8 mouse cellular contexts compared by ENCODE assay signal in the genomic region with DNA sequence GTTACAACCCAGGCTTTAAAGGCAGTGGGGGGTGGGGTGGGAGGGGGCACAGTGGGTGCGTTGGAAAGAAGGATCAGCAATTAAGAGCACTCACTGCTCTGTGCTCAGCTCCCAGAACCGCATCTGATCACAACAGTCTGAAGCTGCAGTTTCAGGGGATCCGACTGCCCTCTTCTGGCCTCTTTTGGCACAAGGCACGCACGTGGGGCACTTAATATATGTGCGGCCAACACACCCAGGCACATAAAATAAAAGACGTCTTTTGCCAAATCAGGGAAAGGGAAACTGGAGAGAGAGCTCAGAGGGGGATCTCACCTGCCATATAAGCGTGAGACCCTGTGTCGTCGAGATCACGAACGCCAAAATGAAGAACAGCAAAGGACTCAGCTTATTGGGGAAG. TPM values are rescaled to one million over a fixed set of nuclear protein-coding genes. Genes with fewer than 3 reads are reported as not detected.
A peak's percentile ranks its signal among the peaks of the same experiment; 100 is the strongest.
DNase-seq lines count a peak whose midpoint lies in the region; ATAC-seq and TF ChIP-seq lines count a peak whose summit lies in the region.
"Had no signal": no experiment of that assay in that cellular context is flagged by ENCODE, and none has a peak within 500 bp of the region (broad histone marks: within the 10 kb centered on the region; RNA-seq: fewer than 3 reads in every experiment).

No protein-coding gene starts in this region.

- peaks cover 0 to 7% of the 10 kb centered on the region in 2 experiments; a peak in 1 of 4 replicates for H3K4me1 ChIP-seq in ES-E14 (ENCODE audit: control insufficient read depth in 2 of 2, insufficient read depth in 2 of 2, low read length in 2 of 2, poor library complexity in 1 of 2)

- no peaks in the 10 kb centered on the region for H3K9me3 ChIP-seq in ES-E14 (ENCODE audit: control insufficient read depth, insufficient read depth, low read depth, low read length)
- H3K9me3 ChIP-seq: midbrain, embryonic 12.5 days had no signal

- peak overlapping the region; percentile 51; the same call in 1 of the 2 replicates for H3K27ac ChIP-seq in ES-E14 (ENCODE audit: insufficient read depth, low read depth, low read length, poor library complexity, severe bottlenecking)
- H3K27ac ChIP-seq: midbrain, embryonic 12.5 days had no signal

- H3K9ac ChIP-seq in ES-E14 (ENCODE audit: insufficient read depth, low read depth, low read length, poor library complexity, severe bottlenecking): peak overlapping the region; percentile 48; the same call in 1 of the 2 replicates
- H3K9ac ChIP-seq: midbrain, embryonic 12.5 days had no signal

- H3K4me3 ChIP-seq in ES-E14 (ENCODE audit: insufficient read depth in 1 of 2, low read depth in 1 of 2, low read length in 2 of 2, poor library complexity in 1 of 2, severe bottlenecking in 1 of 2): no peak overlapping the region
- H3K4me3 ChIP-seq: midbrain, embryonic 12.5 days had no signal

- H3K36me3 ChIP-seq in ES-E14 (ENCODE audit: control insufficient read depth, insufficient read depth, low read length, poor library complexity, severe bottlenecking): no peaks in the 10 kb centered on the region
- H3K36me3 ChIP-seq: midbrain, embryonic 12.5 days had no signal

- DNase-seq in kidney, postnatal 25 days: peak; percentile 20 to 44
- no peak for DNase-seq in kidney, postnatal 10 days
- DNase-seq in ES-E14 (ENCODE audit: low read depth, low spot score): peak; percentile 62
- DNase-seq in embryo, embryonic 11 days: peak; percentile 59
- DNase-seq in lung, postnatal 4 days: peak; percentile 47 to 60
- DNase-seq in frontal cortex, postnatal 14 days (ENCODE audit: low spot score in 2 of 2): no peak

- in situ Hi-C loops in ES-E14 (cut with MboI; ENCODE audit: low sequenced_read_pairs in 2 of 2, unreplicated experiment in 2 of 2): no loop called here

- ATAC-seq in megakaryocyte, adult 5-6 weeks (ENCODE audit: poor library complexity, severe bottlenecking): no peak

TF ChIP-seq in ES-E14, 5 proteins besides CTCF, POLR2A, EP300 and RAD21:
- TF ChIP-seq CHD2 (IDR thresholded peaks at IDR 0.05; ENCODE audit: low read depth, low read length) (no peak), ZC3H11A (IDR thresholded peaks at IDR 0.05; ENCODE audit: borderline replicate concordance, low read depth, low read length) (no peak), HCFC1 (IDR thresholded peaks at IDR 0.05; ENCODE audit: borderline replicate concordance, insufficient read depth, low read length) (no peak), ZNF384 (IDR thresholded peaks at IDR 0.05; ENCODE audit: low read depth, low read length) (no peak), MAFK (IDR thresholded peaks at IDR 0.05; ENCODE audit: insufficient read depth, low read depth, low read length) (no peak)

RNA-seq across cellular contexts. Expression of a gene that starts 3.1 kb away (rescaled TPM):
- total RNA-seq in ES-E14 (2012; rRNA removed): 15.8 and 18.4 TPM in 2 replicates
- 4.6 and 5.9 TPM in 2 replicates for total RNA-seq in megakaryocyte, adult 5-6 weeks (2015)
- 5.5 and 6.3 TPM in 2 replicates for total RNA-seq in megakaryocyte, adult 5-6 weeks (2017)

RNA-seq across cellular contexts. Expression of a gene that starts 9.4 kb away (rescaled TPM):
- total RNA-seq in ES-E14 (2012; rRNA removed): 4.2 and 7.3 TPM in 2 replicates
- total RNA-seq in megakaryocyte, adult 5-6 weeks (2015): 0.04 TPM in 1 of 2 replicates, not detected in the other
- total RNA-seq in megakaryocyte, adult 5-6 weeks (2017): not detected in 2 replicates

RNA-seq across cellular contexts. Expression of a gene that starts 50.0 kb away (rescaled TPM):
- 23.5 and 24.3 TPM in 2 replicates for total RNA-seq in ES-E14 (2012; rRNA removed)
- total RNA-seq in megakaryocyte, adult 5-6 weeks (2015): 0.11 and 0.18 TPM in 2 replicates
- total RNA-seq in megakaryocyte, adult 5-6 weeks (2017): 0.22 TPM in 1 of 2 replicates, not detected in the other

Comparison
In these comparisons a context has a peak if more than half of its experiments do, and no peak if none do; other contexts are left out.
1. DNase-seq: peak in kidney, postnatal 25 days (2 of 2), ES-E14 (single experiment), embryo, embryonic 11 days (single experiment) and lung, postnatal 4 days (2 of 2); none in kidney, postnatal 10 days (single experiment) and frontal cortex, postnatal 14 days (0 of 2).
2. RNA of a gene that starts 50.0 kb away (total RNA-seq): 23.5 to 24.3 TPM in ES-E14; 0.11 to 0.22 TPM in megakaryocyte, adult 5-6 weeks; every median in the first group is over 10 times any median in the second.